Comparison of ENCODE assay signal across 22 mouse cellular contexts in the genomic region with DNA sequence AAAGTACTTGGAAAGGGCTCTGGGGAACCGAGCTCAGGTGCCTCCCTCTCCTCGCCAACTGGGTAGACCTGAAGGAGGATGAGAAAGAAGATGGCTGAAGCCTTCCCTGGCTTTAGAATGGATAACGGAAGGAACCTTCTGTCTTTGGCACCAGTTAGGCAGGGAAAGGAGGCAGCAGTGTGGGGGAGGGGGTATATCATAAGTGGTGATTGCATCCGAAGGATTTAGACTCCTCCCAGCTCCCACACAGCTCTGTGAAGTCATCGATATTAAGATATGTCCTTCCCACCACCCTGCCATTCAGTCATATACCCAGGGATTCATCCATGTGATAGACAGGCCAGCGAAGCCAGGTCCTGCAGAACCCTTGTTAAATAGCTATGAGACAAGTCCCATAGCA. TPM values are rescaled to one million over a fixed set of nuclear protein-coding genes. Genes with fewer than 3 reads are reported as not detected.
DNase-seq lines count a peak whose midpoint lies in the region; ATAC-seq lines count a peak whose summit lies in the region.
"Had no signal": no experiment of that assay in that cellular context is flagged by ENCODE, and none has a peak within 500 bp of the region (broad histone marks: within the 10 kb centered on the region; RNA-seq: fewer than 3 reads in every experiment).

No protein-coding gene starts in this region.

- intact Hi-C loops in left cerebral cortex, postnatal 4 days (cut with DNase I), result no loop called here
- intact Hi-C loops in left cerebral cortex, postnatal 36 days (cut with DNase I), result no loop called here

- no peak for DNase-seq in frontal cortex, postnatal 25 days (ENCODE audit: low spot score in 2 of 2)
- DNase-seq in left cerebral cortex, adult 18-20 months (ENCODE audit: low spot score in 2 of 2), result peak; percentile 45 to 58
- DNase-seq in left cerebral cortex, postnatal 4 days, result no peak
- peak; percentile 40 to 52 for DNase-seq in left cerebral cortex, postnatal 36 days (ENCODE audit: low spot score in 2 of 2)
- no peak for DNase-seq in adrenal gland, postnatal 14 days
- no peak for DNase-seq in kidney, postnatal 10 days
- DNase-seq: adrenal gland, postnatal 10 days; cerebellum, adult 8-10 months; cerebellum, postnatal 36 days; gastrocnemius, postnatal 36 days; heart, adult 2 months; kidney, adult 2 months; liver; thymus, adult 18-20 months; thymus, postnatal 4 days had no signal

- peak; percentile 28 for ATAC-seq in frontal cortex, adult (ENCODE audit: low TSS enrichment)
- ATAC-seq: forebrain, embryonic 13.5 days; inflammation-experienced regulatory T-cells, adult 6 months had no signal

RNA-seq across cellular contexts. Expression of gene Rprml, which starts 2.1 kb away (rescaled TPM):
- total RNA-seq in left cerebral cortex, adult 18-20 months (2021), result 10 to 100 TPM; 84.7 to 92.0 TPM
- total RNA-seq in left cerebral cortex, postnatal 4 days (2021), result 10 to 100 TPM; 51.6 to 64.6 TPM
- 10 to 100 TPM; 84.9 to 98.5 TPM for total RNA-seq in left cerebral cortex, postnatal 36 days (2021)
- total RNA-seq in adrenal gland, postnatal 14 days (2021), result not detected in 2 replicates
- total RNA-seq: gastrocnemius, adult 18-20 months; gastrocnemius, postnatal 36 days; heart, adult 2 months; heart, postnatal 25 days had no signal

RNA-seq across cellular contexts. Expression of gene Lyzl6, which starts 12.7 kb away (rescaled TPM):
- total RNA-seq in left cerebral cortex, adult 18-20 months (2021), result not detected
- total RNA-seq in left cerebral cortex, postnatal 4 days (2021), result not detected
- not detected for total RNA-seq in left cerebral cortex, postnatal 36 days (2021)
- total RNA-seq in adrenal gland, postnatal 14 days (2021), result not detected in 2 replicates
- total RNA-seq: adrenal gland, postnatal 10 days; gastrocnemius, adult 18-20 months; gastrocnemius, postnatal 36 days; heart, adult 2 months; heart, postnatal 25 days; layer of hippocampus, adult 18-20 months; midbrain, postnatal 0 days had no signal

RNA-seq across cellular contexts. Expression of gene Gm884, which starts 30.5 kb away (rescaled TPM):
- total RNA-seq in left cerebral cortex, adult 18-20 months (2021), result under 1 TPM; 0.02 to 0.05 TPM
- total RNA-seq in left cerebral cortex, postnatal 4 days (2021), result not detected
- total RNA-seq in left cerebral cortex, postnatal 36 days (2021), result under 1 TPM in 1 of 2 experiments, not detected in 1; 0.05 TPM
- total RNA-seq in adrenal gland, postnatal 14 days (2021), result not detected in 2 replicates
- total RNA-seq: adrenal gland, postnatal 10 days; gastrocnemius, adult 18-20 months; gastrocnemius, postnatal 36 days; heart, adult 2 months; heart, postnatal 25 days; layer of hippocampus, adult 18-20 months had no signal

RNA-seq across cellular contexts. Expression of gene Gosr2, which starts 46.3 kb away (rescaled TPM):
- total RNA-seq in left cerebral cortex, adult 18-20 months (2021), result 10 to 100 TPM; 70.3 to 80.4 TPM
- total RNA-seq in left cerebral cortex, postnatal 4 days (2021), result 10 to 100 TPM; 74.3 to 84.6 TPM
- total RNA-seq in left cerebral cortex, postnatal 36 days (2021), result 10 to 100 TPM; 64.0 to 70.3 TPM
- 72.3 and 74.8 TPM in 2 replicates for total RNA-seq in adrenal gland, postnatal 14 days (2021)

Comparison
In these comparisons a context has a peak if more than half of its experiments do, and no peak if none do; other contexts are left out.
1. DNase-seq: peak in left cerebral cortex, adult 18-20 months (2 of 2) and left cerebral cortex, postnatal 36 days (2 of 2); none in frontal cortex, postnatal 25 days (0 of 2), left cerebral cortex, postnatal 4 days (single experiment), adrenal gland, postnatal 14 days (single experiment) and kidney, postnatal 10 days (single experiment).
2. RNA of gene Rprml, which starts 2.1 kb away (total RNA-seq): 84.9 to 98.5 TPM in left cerebral cortex, postnatal 36 days, 84.7 to 92.0 TPM in left cerebral cortex, adult 18-20 months and 51.6 to 64.6 TPM in left cerebral cortex, postnatal 4 days; not detected in adrenal gland, postnatal 14 days; every median in the first group is over 10 times any median in the second.